Mouse (Mus musculus): ENCODE results near the gene Ltbp3. TPM values are rescaled to one million over a fixed set of nuclear protein-coding genes. Genes with fewer than 3 reads are reported as not detected.

The Ltbp3 gene
- 10 to 100 TPM; 27.0 to 31.6 TPM for total RNA-seq (2021)

GRCm38 (mm10) chr19:5740320-5741317 is at the start of gene Ltbp3:
Ltbp3 (plus strand) TSS chr19:5740904.
- DNase-seq (ENCODE audit: low spot score in 2 of 2), result peak in 1 of 2 experiments; percentile 27
- intact Hi-C loops (cut with DNase I), result no loop called here

- intact Hi-C loops (cut with DNase I), result no loop called here
- no peak for DNase-seq (ENCODE audit: low spot score in 2 of 2)
These were observed 49.1 kb upstream of the Ltbp3 start for GRCm38 (mm10) chr19:5691601-5692000.

- intact Hi-C loops (cut with DNase I), result no loop called here
These were observed 48.4 kb upstream of the Ltbp3 start for GRCm38 (mm10) chr19:5692086-5692912.

GRCm38 (mm10) chr19:5692913-5693396 is 47.7 kb upstream of the Ltbp3 start:
- intact Hi-C loops (cut with DNase I), result no loop called here
- no peak for DNase-seq (ENCODE audit: low spot score in 2 of 2)

More at GRCm38 (mm10) chr19:5692086-5692912, 48.4 kb upstream of the Ltbp3 start:
- DNase-seq (ENCODE audit: low spot score in 2 of 2), result no peak

- intact Hi-C loops (cut with DNase I), result no loop called here
- DNase-seq (ENCODE audit: low spot score in 2 of 2), result no peak
These were observed 46.9 kb upstream of the Ltbp3 start for GRCm38 (mm10) chr19:5693801-5694200.

- intact Hi-C loops (cut with DNase I), result no loop called here
- DNase-seq (ENCODE audit: low spot score in 2 of 2), result no peak
These were observed 44.7 kb upstream of the Ltbp3 start for GRCm38 (mm10) chr19:5695849-5696462.

GRCm38 (mm10) chr19:5704163-5704800 is 36.4 kb upstream of the Ltbp3 start, which contains the start of gene Kcnk7:
Kcnk7 (plus strand) TSS chr19:5704367.
- intact Hi-C loops (cut with DNase I), result no loop called here
- peak in 1 of 2 experiments; percentile 61 for DNase-seq (ENCODE audit: low spot score in 2 of 2)

GRCm38 (mm10) chr19:5704801-5705571 is 35.7 kb upstream of the Ltbp3 start:
- intact Hi-C loops (cut with DNase I), result no loop called here
- no peak for DNase-seq (ENCODE audit: low spot score in 2 of 2)

- DNase-seq (ENCODE audit: low spot score in 2 of 2), result no peak
- intact Hi-C loops (cut with DNase I), result loop anchor here (5.0 kb wide), 1 partner anchor 167 kb away; the partner anchor contains the start of genes Frmd8 and Slc25a45
These were observed 30.6 kb upstream of the Ltbp3 start for GRCm38 (mm10) chr19:5710068-5710467.

GRCm38 (mm10) chr19:5710581-5710980 is 30.1 kb upstream of the Ltbp3 start:
- intact Hi-C loops (cut with DNase I), result loop anchor here (5.0 kb wide), 1 partner anchor 167 kb away; the partner anchor contains the start of genes Frmd8 and Slc25a45
- DNase-seq (ENCODE audit: low spot score in 2 of 2), result no peak

- intact Hi-C loops (cut with DNase I), result loop anchor here (1.0 to 5.0 kb wide), 3 partner anchors 17 to 166 kb away; partner anchors contain the start of genes Frmd8 and Slc25a45
- DNase-seq (ENCODE audit: low spot score in 2 of 2), result peak; percentile 64 to 82
These were observed 29.5 kb upstream of the Ltbp3 start for GRCm38 (mm10) chr19:5711218-5711617.

- intact Hi-C loops (cut with DNase I), result loop anchor here (1.0 to 5.0 kb wide), 3 partner anchors 16 to 165 kb away; partner anchors contain the start of genes Frmd8 and Slc25a45
- no peak for DNase-seq (ENCODE audit: low spot score in 2 of 2)
These were observed 28.7 kb upstream of the Ltbp3 start for GRCm38 (mm10) chr19:5711907-5712460.

GRCm38 (mm10) chr19:5713255-5713654 is 27.4 kb upstream of the Ltbp3 start:
- intact Hi-C loops (cut with DNase I), result loop anchor here (5.0 kb wide), 1 partner anchor 164 kb away; the partner anchor contains the start of genes Frmd8 and Slc25a45
- no peak for DNase-seq (ENCODE audit: low spot score in 2 of 2)

- intact Hi-C loops (cut with DNase I), result loop anchor here (5.0 kb wide), 1 partner anchor 164 kb away; the partner anchor contains the start of genes Frmd8 and Slc25a45
- DNase-seq (ENCODE audit: low spot score in 2 of 2), result no peak
These were observed 27.0 kb upstream of the Ltbp3 start for GRCm38 (mm10) chr19:5713730-5714129.

GRCm38 (mm10) chr19:5715793-5716688 is 24.7 kb upstream of the Ltbp3 start:
- DNase-seq (ENCODE audit: low spot score in 2 of 2), result peak; percentile 55 to 59
- intact Hi-C loops (cut with DNase I), result no loop called here

GRCm38 (mm10) chr19:5716955-5717354 is 23.7 kb upstream of the Ltbp3 start:
- no peak for DNase-seq (ENCODE audit: low spot score in 2 of 2)
- intact Hi-C loops (cut with DNase I), result no loop called here
